Mouse (Mus musculus) embryonic facial prominence, embryonic 12.5 days (tissue): Measurements from ENCODE around the gene Snx33. TPM values are rescaled to one million over a fixed set of nuclear protein-coding genes. Genes with fewer than 3 reads are reported as not detected.
"Not testable (repeated sequence)": the region's sequence is repeated elsewhere in the genome, so short reads cannot be mapped to it uniquely, and the experiment has no call there.

Source experiments
- ATAC-seq: fragments of 200-750 bp; cut with Nextera tagmentation; 2 replicates; pipeline ENCODE4 v1.8.0; 2017; ENCODE audit not compliant: insufficient number of reproducible peaks, insufficient read depth, low FRiP score, low TSS enrichment
- H3K27ac ChIP-seq: fragments of 300-500 bp; sonication (generic); 2 replicates; pipeline ENCODE4 v1.5.1; 2016; ENCODE audit warnings: mild to moderate bottlenecking
- H3K27me3 ChIP-seq: fragments of 300-500 bp; sonication (generic); 2 replicates; pipeline ENCODE4 v1.6.1; 2016; ENCODE audit warnings: mild to moderate bottlenecking, moderate library complexity
- H3K36me3 ChIP-seq: fragments of 300-500 bp; sonication (generic); 2 replicates; pipeline ENCODE4 v1.6.1; 2016; ENCODE audit warnings: mild to moderate bottlenecking
- H3K4me1 ChIP-seq: fragments of 300-500 bp; sonication (generic); 2 replicates; pipeline ENCODE4 v1.6.1; 2016
- H3K4me2 ChIP-seq: fragments of 300-500 bp; sonication (generic); replicated peaks from 2 replicates; pipeline ENCODE4 v1.6.1; 2016; ENCODE audit warnings: mild to moderate bottlenecking, moderate library complexity
- H3K4me3 ChIP-seq: fragments of 300-500 bp; sonication (generic); 2 replicates; pipeline ENCODE4 v1.5.1; 2016; ENCODE audit warnings: mild to moderate bottlenecking
- H3K9ac ChIP-seq: fragments of 300-500 bp; sonication (generic); 2 replicates; pipeline ENCODE4 v1.6.1; 2016; ENCODE audit warnings: mild to moderate bottlenecking, moderate library complexity
- H3K9me3 ChIP-seq: fragments of 300-500 bp; sonication (generic); 2 replicates; pipeline ENCODE4 v1.6.1; 2016; ENCODE audit warnings: mild to moderate bottlenecking, moderate library complexity
- WGBS: fragments of 180-500 bp; shearing (Covaris S2); methylation state at CpG from one replicate; pipeline ENCODE4 v1.1.7; 2016; 5-methylcytosine and 5-hydroxymethylcytosine counted together
- polyA plus RNA-seq: library from polyadenylated mRNA; unstranded; fragments of >200 nt; fragmentation: Nextera tagmentation; extraction: Ambion mirVana; gene quantifications from 2 replicates; pipeline ENCODE4 v1.2.1, GENCODE M21; 2016

The Snx33 gene
- polyA plus RNA-seq, 1 experiment from 2014 or later, result 14.4 TPM

GRCm38 (mm10) chr9:56947481-56947880 is 19.3 kb upstream of the Snx33 start:
- H3K9me3 ChIP-seq, H3K27me3 ChIP-seq, H3K27ac ChIP-seq, H3K4me2 ChIP-seq, H3K9ac ChIP-seq, ATAC-seq, H3K36me3 ChIP-seq, H3K4me3 ChIP-seq: not testable (repeated sequence)
- 29% methylated on average over 3 of the region's 3 CpGs for WGBS
- H3K4me1 ChIP-seq, result peaks cover 11% of the 10 kb centered on the region

GRCm38 (mm10) chr9:56938374-56938773 is 10.2 kb upstream of the Snx33 start:
- no peak overlapping the region for H3K27ac ChIP-seq
- peak overlapping the region; percentile 88 for H3K4me3 ChIP-seq
- ATAC-seq, result no peak
- H3K36me3 ChIP-seq, result no peaks in the 10 kb centered on the region
- H3K27me3 ChIP-seq, result no peaks in the 10 kb centered on the region
- H3K9ac ChIP-seq, result peak overlapping the region; percentile 85
- no peaks in the 10 kb centered on the region for H3K9me3 ChIP-seq
- peaks cover 11% of the 10 kb centered on the region for H3K4me1 ChIP-seq
- H3K4me2 ChIP-seq, result peak overlapping the region; percentile 88
- 2% methylated on average over 7 of the region's 7 CpGs for WGBS

- Histone ChIP-seq H3K9me3 (no peaks in the 10 kb centered on the region), H3K4me3 (peak within 1 kb of the TSS; percentile 88), H3K4me1 (peaks cover 11% of the 10 kb centered on the region), H3K27ac (peak within 1 kb of the TSS; percentile 93), H3K4me2 (peak within 1 kb of the TSS; percentile 88), H3K9ac (peak within 1 kb of the TSS; percentile 85), H3K36me3 (no peaks in the 10 kb centered on the region), H3K27me3 (no peaks in the 10 kb centered on the region)
- WGBS, result under 1% methylated on average over 73 of the region's 73 CpGs
- ATAC-seq, result peak; percentile 89
These were observed 9.3 kb upstream of the Snx33 start, which contains the start of gene Imp3 for GRCm38 (mm10) chr9:56937223-56938160. Imp3 (plus strand) TSS chr9:56937475.

- Histone ChIP-seq H3K9me3 (no peaks in the 10 kb centered on the region), H3K36me3 (no peaks in the 10 kb centered on the region), H3K9ac (no peak overlapping the region), H3K4me1 (peaks cover 11% of the 10 kb centered on the region), H3K4me2 (peak overlapping the region; percentile 58), H3K4me3 (peak overlapping the region; percentile 88), H3K27me3 (no peaks in the 10 kb centered on the region), H3K27ac (no peak overlapping the region)
- ATAC-seq, result no peak
- 19% methylated on average over 6 of the region's 6 CpGs for WGBS
These were observed 8.7 kb upstream of the Snx33 start for GRCm38 (mm10) chr9:56936861-56937222.

- H3K27ac ChIP-seq, result no peak overlapping the region
- no peak overlapping the region for H3K9ac ChIP-seq
- H3K4me3 ChIP-seq, result no peak overlapping the region
- H3K27me3 ChIP-seq, result 0 out of 2 replicates have a peak, but pooled peaks cover 3% of the 10 kb centered on the region
- H3K36me3 ChIP-seq, result peaks cover 4% of the 10 kb centered on the region; the same call in 1 of the 2 replicates
- peaks cover 17% of the 10 kb centered on the region for H3K4me1 ChIP-seq
- H3K4me2 ChIP-seq, result no peak overlapping the region
- 80% methylated on average over 1 of the region's 1 CpGs for WGBS
- ATAC-seq, result no peak
- H3K9me3 ChIP-seq, result no peaks in the 10 kb centered on the region
These were observed 2.4 kb upstream of the Snx33 start for GRCm38 (mm10) chr9:56930556-56930955.

- H3K27ac ChIP-seq, result no peak overlapping the region
- 65% methylated on average over 4 of the region's 4 CpGs for WGBS
- peaks cover 4% of the 10 kb centered on the region; the same call in 1 of the 2 replicates for H3K36me3 ChIP-seq
- no peak overlapping the region for H3K4me2 ChIP-seq
- ATAC-seq, result no peak
- no peaks in the 10 kb centered on the region for H3K9me3 ChIP-seq
- no peak overlapping the region for H3K4me3 ChIP-seq
- H3K4me1 ChIP-seq, result peaks cover 27% of the 10 kb centered on the region
- H3K9ac ChIP-seq, result no peak overlapping the region
- H3K27me3 ChIP-seq, result 0 out of 2 replicates have a peak, but pooled peaks cover 3% of the 10 kb centered on the region
These were observed 1.3 kb upstream of the Snx33 start for GRCm38 (mm10) chr9:56929496-56929895.

GRCm38 (mm10) chr9:56927191-56928012 is 769 bp downstream of the Snx33 start:
- H3K36me3 ChIP-seq, result peaks cover 9% of the 10 kb centered on the region
- peak overlapping the region; percentile 76 for H3K9ac ChIP-seq
- peak overlapping the region; percentile 95 for H3K27ac ChIP-seq
- H3K9me3 ChIP-seq, result no peaks in the 10 kb centered on the region
- peak overlapping the region; percentile 65 for H3K4me3 ChIP-seq
- H3K4me2 ChIP-seq, result peak overlapping the region; percentile 85
- WGBS, result under 1% methylated on average over 35 of the region's 35 CpGs
- peak; percentile 25; the same call in 1 of the 2 replicates for ATAC-seq
- peaks cover 44% of the 10 kb centered on the region for H3K4me1 ChIP-seq
- 0 out of 2 replicates have a peak, but pooled peaks cover 3% of the 10 kb centered on the region for H3K27me3 ChIP-seq

GRCm38 (mm10) chr9:56926387-56926786 is 1.8 kb downstream of the Snx33 start:
- H3K9ac ChIP-seq, result peak overlapping the region; percentile 76
- H3K4me3 ChIP-seq, result peak overlapping the region; percentile 65
- H3K36me3 ChIP-seq, result peaks cover 20% of the 10 kb centered on the region
- 0 out of 2 replicates have a peak, but pooled peaks cover 3% of the 10 kb centered on the region for H3K27me3 ChIP-seq
- H3K27ac ChIP-seq, result no peak overlapping the region
- WGBS, result 82% methylated on average over 10 of the region's 10 CpGs
- H3K9me3 ChIP-seq, result no peaks in the 10 kb centered on the region
- H3K4me2 ChIP-seq, result peak overlapping the region; percentile 85
- H3K4me1 ChIP-seq, result peaks cover 44% of the 10 kb centered on the region
- ATAC-seq, result no peak

GRCm38 (mm10) chr9:56926025-56926360 is 2.2 kb downstream of the Snx33 start:
- peak overlapping the region; percentile 85 for H3K4me2 ChIP-seq
- H3K4me1 ChIP-seq, result peaks cover 44% of the 10 kb centered on the region
- H3K36me3 ChIP-seq, result peaks cover 22% of the 10 kb centered on the region
- H3K9ac ChIP-seq, result peak overlapping the region; percentile 76; the same call in 1 of the 2 replicates
- ATAC-seq, result no peak
- no peaks in the 10 kb centered on the region for H3K9me3 ChIP-seq
- 0 out of 2 replicates have a peak, but pooled peaks cover 3% of the 10 kb centered on the region for H3K27me3 ChIP-seq
- WGBS, result 95% methylated on average over 10 of the region's 10 CpGs
- H3K27ac ChIP-seq, result no peak overlapping the region
- H3K4me3 ChIP-seq, result peak overlapping the region; percentile 65; the same call in 1 of the 2 replicates

- Histone ChIP-seq H3K4me1 (peaks cover 44% of the 10 kb centered on the region), H3K27ac (peak overlapping the region; percentile 17; the same call in 1 of the 2 replicates), H3K4me3 (peak overlapping the region; percentile 65), H3K9ac (peak overlapping the region; percentile 56; the same call in 1 of the 2 replicates), H3K4me2 (peak overlapping the region; percentile 85), H3K27me3 (0 out of 2 replicates have a peak, but pooled peaks cover 3% of the 10 kb centered on the region), H3K36me3 (peaks cover 23% of the 10 kb centered on the region), H3K9me3 (no peaks in the 10 kb centered on the region)
- ATAC-seq, result no peak
- 89% methylated on average over 26 of the region's 26 CpGs for WGBS
These were observed 2.7 kb downstream of the Snx33 start for GRCm38 (mm10) chr9:56925291-56926024.

GRCm38 (mm10) chr9:56924651-56925027 is 3.5 kb downstream of the Snx33 start:
- Histone ChIP-seq H3K4me1 (peaks cover 44% of the 10 kb centered on the region), H3K9me3 (no peaks in the 10 kb centered on the region), H3K9ac (peak overlapping the region; percentile 56), H3K4me2 (peak overlapping the region; percentile 85), H3K27ac (0 out of 2 replicates have a peak overlapping the region, but pooled peaks have one; percentile 17), H3K4me3 (peak overlapping the region; percentile 38), H3K27me3 (no peaks in the 10 kb centered on the region), H3K36me3 (peaks cover 25% of the 10 kb centered on the region)
- 25% methylated on average over 7 of the region's 7 CpGs for WGBS
- no peak for ATAC-seq
